Mouse (Mus musculus): Measurements from ENCODE around the gene Wfdc11.
"Not testable (repeated sequence)": the region's sequence is repeated elsewhere in the genome, so short reads cannot be mapped to it uniquely, and the experiment has no call there.

Gene Wfdc11

DNA sequence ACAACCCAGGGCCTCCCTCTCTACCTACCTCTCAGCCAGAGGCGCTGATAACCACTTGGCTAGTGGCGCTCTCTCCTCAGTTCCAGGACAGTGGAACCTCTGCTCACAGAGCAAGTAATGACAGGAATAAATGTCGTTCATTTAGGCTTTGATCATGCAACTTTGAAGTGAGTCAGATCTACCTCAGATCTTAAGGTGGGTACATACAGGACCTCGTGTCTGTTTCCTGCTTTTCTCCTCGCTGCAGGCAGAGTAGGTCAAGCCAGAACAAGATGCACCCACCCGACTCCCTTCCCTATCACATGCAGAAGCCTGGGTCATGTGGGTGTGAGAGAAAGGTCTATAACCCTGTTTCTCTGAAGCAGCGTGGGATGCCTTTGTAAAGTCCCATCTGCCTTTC lies at the start of gene Wfdc11:
Gene Wfdc11, minus strand, starts transcription at position 101 of the 400 bp plus-strand sequence.
- DNase-seq (ENCODE audit: low spot score): no peak

GRCm38 (mm10) chr2:164723276-164723675 lies 49.4 kb upstream of the Wfdc11 start:
- no peak for DNase-seq (ENCODE audit: low spot score)

- DNase-seq (ENCODE audit: low spot score): not testable (repeated sequence)
Observed at GRCm38 (mm10) chr2:164716194-164716786, 42.4 kb upstream of the Wfdc11 start.

- no peak for DNase-seq (ENCODE audit: low spot score)
Observed at GRCm38 (mm10) chr2:164715005-164715404, 41.1 kb upstream of the Wfdc11 start, which contains the start of gene Spint5. TSS of gene Spint5 (plus strand) at chr2:164715305.

- DNase-seq (ENCODE audit: low spot score): no peak
Observed at GRCm38 (mm10) chr2:164705991-164706390, 32.1 kb upstream of the Wfdc11 start.

GRCm38 (mm10) chr2:164705328-164705727 lies 31.4 kb upstream of the Wfdc11 start:
- DNase-seq (ENCODE audit: low spot score): no peak

DNA sequence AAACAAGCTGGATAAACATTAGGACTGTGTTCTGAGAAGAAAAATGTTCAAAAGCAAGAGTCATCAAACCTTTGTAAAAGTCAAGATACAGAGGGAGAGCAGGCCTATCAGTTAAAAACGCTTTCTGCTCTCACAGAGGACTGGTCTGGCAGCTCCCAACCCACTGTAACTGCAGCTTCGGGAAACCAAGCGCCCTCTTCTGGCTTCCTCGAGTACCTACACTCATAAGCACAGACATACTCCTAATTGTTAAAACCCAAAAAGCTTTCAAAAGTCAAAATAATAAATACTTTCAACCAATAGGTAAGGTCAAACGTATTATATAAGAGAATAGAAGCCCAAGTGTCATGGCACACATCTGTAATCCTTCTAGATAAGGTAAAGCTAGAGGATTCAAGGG lies 30.3 kb upstream of the Wfdc11 start:
- no peak for DNase-seq (ENCODE audit: low spot score)

DNA sequence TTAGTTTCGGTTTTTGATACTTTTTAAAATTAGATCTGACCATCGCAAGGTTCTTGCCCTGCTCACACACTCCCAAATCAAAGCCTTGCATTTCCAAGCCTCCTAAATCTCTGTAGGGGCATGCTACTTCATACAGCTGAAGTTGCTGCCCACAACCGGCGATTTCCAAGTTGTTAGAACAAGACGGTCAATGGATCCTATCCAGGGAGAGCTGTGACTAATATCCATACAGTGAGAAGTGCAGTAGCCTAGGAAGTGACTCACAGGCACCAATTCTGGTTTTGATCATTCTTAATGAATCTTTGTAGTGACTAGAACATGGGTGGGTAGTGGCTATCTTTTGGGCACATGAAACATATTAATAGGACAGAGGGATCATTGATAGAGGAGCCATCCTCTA lies 27.9 kb upstream of the Wfdc11 start:
- DNase-seq (ENCODE audit: low spot score): no peak

DNA sequence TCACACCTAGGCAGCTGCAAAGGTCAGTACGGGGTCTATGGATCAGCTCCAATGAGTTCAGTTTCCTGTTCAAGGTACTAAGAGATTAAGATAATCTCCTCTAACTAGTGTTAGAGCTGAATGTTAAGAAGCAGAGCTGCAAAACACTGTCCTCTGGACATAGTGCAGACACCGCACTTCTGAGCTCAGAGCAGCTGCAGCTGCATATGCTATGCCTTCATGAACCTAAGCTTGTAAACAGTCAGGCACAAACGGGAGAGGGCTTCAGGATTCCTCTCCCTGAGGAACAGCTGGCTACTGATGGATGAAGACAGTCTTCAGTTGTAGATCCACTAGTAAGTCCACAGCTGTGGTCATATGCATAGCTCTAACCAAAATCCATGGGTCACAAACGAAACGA lies 27.1 kb upstream of the Wfdc11 start:
- DNase-seq (ENCODE audit: low spot score): no peak

- DNase-seq (ENCODE audit: low spot score): no peak
Observed at GRCm38 (mm10) chr2:164698201-164698600, 24.3 kb upstream of the Wfdc11 start, which contains the start of gene Spint4. TSS of gene Spint4 (plus strand) at chr2:164698501.

DNA sequence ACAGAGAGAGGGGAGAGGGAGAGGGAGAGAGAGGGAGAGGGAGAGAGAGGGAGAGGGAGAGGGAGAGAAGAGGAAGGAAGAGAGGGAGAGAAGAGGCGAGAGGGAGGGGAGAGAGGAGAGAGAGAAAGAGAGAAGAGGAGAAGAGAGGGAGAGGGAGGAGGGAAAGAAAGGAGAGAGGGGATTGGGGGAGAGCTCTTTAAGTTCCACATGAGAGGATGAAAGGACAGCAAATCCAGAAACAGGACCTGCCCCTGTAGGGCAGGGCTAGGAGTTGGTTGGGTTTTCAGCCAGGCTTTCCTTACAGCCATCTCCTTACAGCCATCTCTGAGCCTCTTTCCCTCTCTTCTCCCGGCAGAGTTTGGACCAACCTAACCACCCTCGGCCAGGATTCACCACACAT lies 10.9 kb upstream of the Wfdc11 start, which contains the start of gene Wfdc13:
Gene Wfdc13, plus strand, starts transcription at position 301 of the 400 bp plus-strand sequence.
- DNase-seq (ENCODE audit: low spot score): no peak

DNA sequence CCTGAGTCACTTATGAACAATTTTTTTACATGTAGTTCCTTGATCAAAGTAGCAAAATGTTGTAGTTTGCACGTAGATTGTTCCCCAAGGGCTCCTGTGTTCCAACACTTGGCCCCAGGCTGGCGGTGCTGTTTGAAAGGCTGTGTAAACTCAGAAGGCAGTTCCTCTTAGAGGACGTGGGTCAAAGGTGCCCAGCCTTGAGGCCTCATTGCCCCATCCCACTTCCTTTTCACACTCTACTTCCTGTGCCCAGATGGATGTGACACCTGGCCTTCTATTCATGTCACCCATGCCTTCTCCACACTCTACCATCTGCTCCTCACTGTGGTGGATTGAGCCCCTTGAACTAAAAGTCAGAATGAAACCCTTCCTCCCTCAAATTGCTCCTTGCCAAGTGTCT lies 6.0 kb upstream of the Wfdc11 start:
- no peak for DNase-seq (ENCODE audit: low spot score)

GRCm38 (mm10) chr2:164678848-164679625 lies 5.2 kb upstream of the Wfdc11 start:
- DNase-seq (ENCODE audit: low spot score): peak; percentile 22

- DNase-seq (ENCODE audit: low spot score): no peak
Observed at GRCm38 (mm10) chr2:164676916-164677685, 3.2 kb upstream of the Wfdc11 start.

GRCm38 (mm10) chr2:164676103-164676502 lies 2.2 kb upstream of the Wfdc11 start:
- DNase-seq (ENCODE audit: low spot score): no peak

DNA sequence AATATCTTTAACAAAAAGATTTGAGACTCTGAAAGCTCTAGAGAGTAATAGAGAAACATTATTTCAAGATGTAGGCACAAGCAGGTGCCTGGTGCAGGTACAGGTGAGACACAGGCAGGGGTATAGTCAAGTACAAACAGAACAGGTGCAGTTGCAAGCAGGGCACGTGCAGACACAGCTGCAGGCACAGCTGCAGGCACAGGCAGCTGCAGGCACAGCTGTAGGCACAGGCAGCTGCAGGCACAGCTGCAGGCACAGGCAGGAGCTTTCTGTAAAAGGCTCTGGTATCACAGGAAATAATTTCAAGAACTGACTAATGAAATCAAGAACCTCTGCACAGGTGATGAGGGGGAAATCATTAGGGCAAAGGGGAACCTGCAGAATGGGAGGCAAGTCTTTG lies 2.9 kb downstream of the Wfdc11 start:
- no peak for DNase-seq (ENCODE audit: low spot score)

GRCm38 (mm10) chr2:164670261-164670660 lies 3.6 kb downstream of the Wfdc11 start:
- DNase-seq (ENCODE audit: low spot score): no peak

DNA sequence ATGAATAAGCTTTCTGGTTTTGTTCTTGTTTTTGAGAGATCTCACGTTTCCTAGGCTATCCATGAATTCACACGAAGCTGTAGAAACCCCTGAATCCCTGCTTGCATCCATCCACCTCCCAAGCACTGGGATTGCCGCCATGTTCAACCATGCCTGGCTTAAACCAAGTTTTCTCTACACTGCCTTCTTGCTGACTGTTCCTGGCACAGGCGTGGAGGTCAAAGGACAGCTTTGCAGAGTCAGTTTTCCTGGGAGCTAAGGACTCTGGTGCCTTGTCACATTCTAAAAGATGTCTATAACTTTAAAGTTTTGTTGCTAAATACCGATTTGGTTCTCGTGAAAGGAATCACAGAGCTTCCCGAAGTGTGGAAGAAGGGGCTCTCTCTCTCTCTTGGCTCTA lies 9.0 kb downstream of the Wfdc11 start:
- DNase-seq (ENCODE audit: low spot score): no peak

- DNase-seq (ENCODE audit: low spot score): no peak
Observed at GRCm38 (mm10) chr2:164656483-164656882, 17.4 kb downstream of the Wfdc11 start, which contains the start of gene Wfdc9. TSS of gene Wfdc9 (minus strand) at chr2:164656583.

GRCm38 (mm10) chr2:164655858-164656257 lies 18.0 kb downstream of the Wfdc11 start, which contains the start of gene Wfdc10:
TSS of gene Wfdc10 (plus strand) at chr2:164656046.
- DNase-seq (ENCODE audit: low spot score): no peak

DNA sequence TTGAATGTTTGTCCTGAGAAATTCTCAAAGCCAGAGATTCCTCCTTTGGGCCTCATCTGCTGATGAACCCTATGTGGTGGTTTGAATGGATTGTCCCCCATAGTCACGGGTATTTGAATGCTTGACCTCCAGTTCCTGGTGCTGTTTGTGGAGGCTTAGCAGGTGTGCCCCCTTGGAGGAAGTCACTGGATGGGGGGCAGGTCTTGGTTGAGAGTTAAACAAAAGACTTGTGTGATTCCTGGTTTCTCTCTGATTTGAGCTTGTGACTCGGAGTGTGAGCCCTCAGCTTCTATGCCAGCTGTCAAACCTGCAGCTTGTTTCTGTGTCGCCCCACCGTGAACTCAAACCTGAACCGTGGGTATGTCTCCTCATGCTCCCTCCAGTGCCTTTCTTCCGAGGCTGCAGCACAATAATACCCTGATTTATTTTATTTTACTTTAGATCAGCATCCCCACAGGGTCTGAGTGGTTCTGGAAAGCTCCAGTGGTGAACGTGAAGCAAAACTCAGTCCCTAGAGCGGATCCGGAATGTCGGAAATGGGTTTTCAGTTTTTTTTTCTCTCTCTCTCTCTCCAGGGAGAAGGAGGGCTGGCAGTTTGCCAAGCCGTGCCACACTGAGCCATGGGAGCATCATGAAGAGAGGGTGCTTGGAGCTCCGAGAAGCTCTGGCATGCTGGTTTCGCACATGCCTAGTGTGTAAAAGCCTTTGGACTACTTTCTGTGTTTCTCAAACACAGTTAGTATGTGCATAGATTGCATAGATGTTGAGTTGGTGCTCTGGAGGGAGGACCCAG lies 31.8 kb downstream of the Wfdc11 start:
- DNase-seq (ENCODE audit: low spot score): no peak

DNA sequence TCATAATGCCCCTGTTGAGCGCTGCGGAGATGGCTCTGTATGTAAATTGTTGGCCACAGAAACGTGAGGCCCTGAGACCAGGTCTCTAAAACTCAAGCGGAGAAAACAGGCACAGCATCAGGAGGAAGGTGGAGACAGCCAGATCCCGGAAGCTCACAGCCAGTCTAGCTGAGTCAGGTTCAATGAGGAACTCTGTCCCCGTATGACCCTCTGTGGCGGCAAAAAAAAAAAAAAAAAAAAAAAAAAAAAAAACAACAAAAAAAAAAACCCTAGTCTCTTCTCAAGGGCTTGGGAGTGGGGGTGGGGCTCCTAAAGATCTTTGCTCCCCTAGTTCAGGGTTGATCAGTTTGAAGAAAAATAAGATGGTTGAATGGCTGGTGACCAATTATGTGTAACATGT lies 32.8 kb downstream of the Wfdc11 start:
- DNase-seq (ENCODE audit: low spot score): no peak

Measured in left cerebral cortex, adult 11 months (tissue).